Comparison of ENCODE assay signal across 41 mouse cellular contexts in genomic region chr1:134445418-134445817, GRCm38 (mm10). TPM values are rescaled to one million over a fixed set of nuclear protein-coding genes. Genes with fewer than 3 reads are reported as not detected.
"Had no signal": no experiment of that assay in that cellular context is flagged by ENCODE, and none has a peak within 500 bp of the region (broad histone marks: within the 10 kb centered on the region; RNA-seq: fewer than 3 reads in every experiment).

No protein-coding gene starts in this region.

- H3K27ac ChIP-seq: heart, adult 2 months; heart, embryonic 13.5 days; heart, embryonic 15.5 days; hindbrain, embryonic 13.5 days; hindbrain, embryonic 15.5 days; hindbrain, postnatal 0 days; kidney, embryonic 15.5 days; kidney, postnatal 0 days; limb, embryonic 13.5 days; limb, embryonic 15.5 days; liver, embryonic 12.5 days; liver, embryonic 14.5 days had no signal

- H3K4me3 ChIP-seq: heart, adult 2 months; heart, embryonic 13.5 days; heart, embryonic 15.5 days; hindbrain, embryonic 13.5 days; hindbrain, embryonic 15.5 days; kidney, embryonic 15.5 days; limb, embryonic 13.5 days; limb, embryonic 15.5 days; liver, embryonic 12.5 days had no signal

- DNase-seq: gastrocnemius, postnatal 14 days; gastrocnemius, postnatal 36 days; heart, adult 2 months; heart, postnatal 14 days; heart, postnatal 36 days; kidney, adult 11 months; kidney, adult 2 months; kidney, adult 9 months; kidney, postnatal 14 days; kidney, postnatal 36 days; layer of hippocampus, adult 9-11 months; layer of hippocampus, postnatal 36 days; left cerebral cortex, postnatal 4 days had no signal

- H3K4me1 ChIP-seq: heart, embryonic 13.5 days; heart, embryonic 15.5 days; hindbrain, embryonic 13.5 days; hindbrain, embryonic 15.5 days; kidney, embryonic 15.5 days; limb, embryonic 13.5 days; limb, embryonic 15.5 days had no signal

RNA-seq across cellular contexts. Expression of gene 4933406M09Rik, which starts 59.7 kb away (rescaled TPM):
- total RNA-seq: gastrocnemius, adult 8-10 months; gastrocnemius, postnatal 14 days; gastrocnemius, postnatal 36 days; heart, adult 2 months; heart, postnatal 14 days; heart, postnatal 36 days; hematopoietic stem cell, adult 5-6 weeks; hindbrain, postnatal 0 days; layer of hippocampus, adult 18-20 months; layer of hippocampus, adult 8-10 months; layer of hippocampus, postnatal 14 days; layer of hippocampus, postnatal 36 days; left cerebral cortex, adult 18-20 months; left cerebral cortex, adult 8-10 months; left cerebral cortex, postnatal 10 days; left cerebral cortex, postnatal 25 days; left cerebral cortex, postnatal 4 days; liver, adult 2 months had no signal
- polyA plus RNA-seq: gonadal fat pad, adult 2 months; heart, adult 2 months; heart, embryonic 11.5 days; heart, embryonic 13.5 days; heart, embryonic 15.5 days; heart, postnatal 0 days; hindbrain, embryonic 11.5 days; hindbrain, embryonic 13.5 days; hindbrain, embryonic 15.5 days; hindbrain, postnatal 0 days; intestine, embryonic 14.5 days; kidney, embryonic 15.5 days; kidney, postnatal 0 days; large intestine, adult 2 months; limb, embryonic 11.5 days; limb, embryonic 13.5 days; limb, embryonic 15.5 days; liver, adult 2 months; liver, embryonic 12.5 days; liver, embryonic 14.5 days had no signal
